Mouse (Mus musculus): ENCODE data around the gene Tekt3.

- TF ChIP-seq CTCF (IDR thresholded peaks at IDR 0.05; ENCODE audit: borderline replicate concordance, control insufficient read depth, extremely low read depth, insufficient read depth, low read length, poor library complexity): no peak
- no peak for TF ChIP-seq POLR2A (IDR thresholded peaks at IDR 0.05; ENCODE audit: control insufficient read depth, extremely low read depth, insufficient read depth, low read length, poor library complexity)
Measured at GRCm38 (mm10) chr11:63028131-63028530, 33.3 kb upstream of the Tekt3 start.

Measured in thymus, adult 2 months (tissue).